33 mouse cellular contexts compared by ENCODE assay signal in genomic region chr14:11938912-11939311, GRCm38 (mm10).
"Had no signal": no experiment of that assay in that cellular context is flagged by ENCODE, and none has a peak within 500 bp of the region (broad histone marks: within the 10 kb centered on the region; RNA-seq: fewer than 3 reads in every experiment).

No protein-coding gene starts in this region.

- H3K27me3 ChIP-seq: heart, embryonic 12.5 days; heart, embryonic 13.5 days; heart, embryonic 15.5 days; hindbrain, embryonic 12.5 days; hindbrain, embryonic 13.5 days; hindbrain, embryonic 15.5 days; intestine, embryonic 15.5 days; kidney, embryonic 15.5 days had no signal

- ATAC-seq: hindbrain, embryonic 16.5 days; hindbrain, postnatal 0 days; inflammation-experienced regulatory T-cells, adult 6 months; intestine, embryonic 15.5 days; intestine, embryonic 16.5 days; intestine, postnatal 0 days had no signal

- H3K36me3 ChIP-seq: heart, embryonic 12.5 days; heart, embryonic 13.5 days; heart, embryonic 15.5 days; hindbrain, embryonic 10.5 days; hindbrain, embryonic 12.5 days; hindbrain, embryonic 13.5 days; hindbrain, embryonic 15.5 days; intestine, embryonic 15.5 days; kidney, embryonic 15.5 days had no signal

- H3K4me2 ChIP-seq: heart, embryonic 11.5 days; heart, embryonic 12.5 days; heart, embryonic 13.5 days; heart, embryonic 15.5 days; hindbrain, embryonic 12.5 days; hindbrain, embryonic 13.5 days; hindbrain, embryonic 14.5 days; hindbrain, embryonic 15.5 days; intestine, embryonic 15.5 days; kidney, embryonic 15.5 days had no signal

- DNase-seq: heart, postnatal 10 days; heart, postnatal 36 days; heart, postnatal 4 days; kidney, adult 11 months; kidney, adult 18-20 months; kidney, adult 2 months; kidney, adult 8-10 months; kidney, adult 9 months; kidney, postnatal 10 days; kidney, postnatal 14 days; kidney, postnatal 25 days; kidney, postnatal 36 days; kidney, postnatal 4 days; layer of hippocampus, adult 9-11 months; layer of hippocampus, postnatal 36 days had no signal

- H3K4me3 ChIP-seq: heart, embryonic 12.5 days; heart, embryonic 13.5 days; heart, embryonic 15.5 days; hindbrain, embryonic 10.5 days; hindbrain, embryonic 12.5 days; hindbrain, embryonic 13.5 days; hindbrain, embryonic 15.5 days; intestine, embryonic 15.5 days; kidney, embryonic 15.5 days; layer of hippocampus, adult 2 months; left cerebral cortex, adult 2 months had no signal
